Mouse (Mus musculus) testis, adult 2 months (tissue): ENCODE data around the gene Sypl2. TPM values are rescaled to one million over a fixed set of nuclear protein-coding genes. Genes with fewer than 3 reads are reported as not detected.
A peak's percentile ranks its signal among the peaks of the same experiment; 100 is the strongest.

Experiments used
- H3K27ac ChIP-seq: fragments of 200-500 bp; 2 replicates; pipeline ENCODE4 v1.5.1; 2012; ENCODE audit warnings: low read depth, low read length; ENCODE audit not compliant: control insufficient read depth, insufficient read depth
- H3K27me3 ChIP-seq: fragments of 200-500 bp; 2 replicates; pipeline ENCODE4 v1.6.1; 2012; ENCODE audit warnings: mild to moderate bottlenecking, low read length, moderate library complexity; ENCODE audit not compliant: control insufficient read depth, insufficient read depth
- H3K36me3 ChIP-seq: fragments of 200-500 bp; 2 replicates; pipeline ENCODE4 v1.6.1; 2012; ENCODE audit warnings: mild to moderate bottlenecking, low read length; ENCODE audit not compliant: control insufficient read depth, insufficient read depth
- H3K4me1 ChIP-seq: fragments of 200-500 bp; 2 replicates; pipeline ENCODE4 v1.6.1; 2012; ENCODE audit warnings: low read length; ENCODE audit not compliant: control insufficient read depth, insufficient read depth
- H3K4me3 ChIP-seq: fragments of 200-500 bp; 2 replicates; pipeline ENCODE4 v1.5.1; 2012; ENCODE audit warnings: low read depth, mild to moderate bottlenecking, low read length, moderate library complexity, mixed read lengths; ENCODE audit not compliant: control insufficient read depth
- CTCF ChIP-seq: fragments of 200-500 bp; IDR thresholded peaks from 2 replicates; pipeline ENCODE4 v1.5.1; 2012; ENCODE audit warnings: low read depth, mild to moderate bottlenecking, inconsistent platforms, low read length, moderate library complexity; ENCODE audit not compliant: control insufficient read depth, insufficient read depth, insufficient replicate concordance
- POLR2A ChIP-seq: fragments of 200-500 bp; IDR thresholded peaks from 2 replicates; pipeline ENCODE4 v1.6.1; 2012; ENCODE audit warnings: low read depth, mild to moderate bottlenecking, inconsistent platforms, low read length, moderate library complexity; ENCODE audit not compliant: control insufficient read depth
- polyA plus RNA-seq: library from polyadenylated mRNA; depleted of rRNA; stranded (reverse); fragments of >200 nt; gene quantifications from 2 replicates; pipeline ENCODE4 v1.2.3, GENCODE M21; 2012

Sypl2 gene
- polyA plus RNA-seq, 1 experiment: 0.59 TPM

GRCm38 (mm10) chr3:108185460-108186097, 40.9 kb downstream of the Sypl2 start:
- H3K4me3 ChIP-seq: peak overlapping the region; percentile 80
- H3K27ac ChIP-seq: no peak overlapping the region
- TF ChIP-seq CTCF (no peak), POLR2A (no peak)
- peaks cover 7% of the 10 kb centered on the region for H3K4me1 ChIP-seq
- H3K36me3 ChIP-seq: no peaks in the 10 kb centered on the region
- H3K27me3 ChIP-seq: no peaks in the 10 kb centered on the region

- no peaks in the 10 kb centered on the region for H3K27me3 ChIP-seq
- TF ChIP-seq CTCF (no peak), POLR2A (no peak)
- H3K4me1 ChIP-seq: peaks cover 7% of the 10 kb centered on the region
- no peak overlapping the region for H3K4me3 ChIP-seq
- H3K27ac ChIP-seq: no peak overlapping the region
- H3K36me3 ChIP-seq: no peaks in the 10 kb centered on the region
Observed at GRCm38 (mm10) chr3:108184742-108185141, 41.7 kb downstream of the Sypl2 start.

DNA sequence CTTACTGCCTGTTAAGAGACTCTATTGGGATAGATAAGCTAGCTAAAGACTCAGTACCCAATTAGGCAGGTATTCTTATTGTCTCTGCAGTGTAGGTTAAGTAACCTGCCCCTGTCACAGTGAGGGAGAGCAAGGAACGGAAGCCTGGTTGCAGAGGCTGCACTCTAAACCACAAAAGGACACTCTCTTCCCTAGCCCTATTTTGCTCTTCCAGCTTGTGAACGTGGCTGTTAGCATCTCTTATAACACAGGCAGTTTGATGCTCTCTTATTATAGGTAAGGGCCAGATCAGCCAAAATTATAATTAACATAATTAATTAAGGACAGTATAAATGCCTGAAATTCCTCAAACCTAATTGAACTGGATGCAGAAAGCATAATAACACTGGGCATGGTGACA, 45.9 kb downstream of the Sypl2 start:
- TF ChIP-seq CTCF: no peak
- TF ChIP-seq POLR2A: no peak
- Histone ChIP-seq H3K4me3 (no peak overlapping the region), H3K4me1 (no peaks in the 10 kb centered on the region; the same call in 1 of the 2 replicates), H3K27ac (no peak overlapping the region), H3K36me3 (no peaks in the 10 kb centered on the region), H3K27me3 (no peaks in the 10 kb centered on the region)

- H3K36me3 ChIP-seq: no peaks in the 10 kb centered on the region
- H3K27me3 ChIP-seq: no peaks in the 10 kb centered on the region
- TF ChIP-seq POLR2A (no peak), CTCF (no peak)
- no peak overlapping the region for H3K27ac ChIP-seq
- H3K4me1 ChIP-seq: peaks cover 3% of the 10 kb centered on the region; the same call in 1 of the 2 replicates
- H3K4me3 ChIP-seq: no peak overlapping the region
Observed at GRCm38 (mm10) chr3:108178756-108179715, 47.4 kb downstream of the Sypl2 start.

DNA sequence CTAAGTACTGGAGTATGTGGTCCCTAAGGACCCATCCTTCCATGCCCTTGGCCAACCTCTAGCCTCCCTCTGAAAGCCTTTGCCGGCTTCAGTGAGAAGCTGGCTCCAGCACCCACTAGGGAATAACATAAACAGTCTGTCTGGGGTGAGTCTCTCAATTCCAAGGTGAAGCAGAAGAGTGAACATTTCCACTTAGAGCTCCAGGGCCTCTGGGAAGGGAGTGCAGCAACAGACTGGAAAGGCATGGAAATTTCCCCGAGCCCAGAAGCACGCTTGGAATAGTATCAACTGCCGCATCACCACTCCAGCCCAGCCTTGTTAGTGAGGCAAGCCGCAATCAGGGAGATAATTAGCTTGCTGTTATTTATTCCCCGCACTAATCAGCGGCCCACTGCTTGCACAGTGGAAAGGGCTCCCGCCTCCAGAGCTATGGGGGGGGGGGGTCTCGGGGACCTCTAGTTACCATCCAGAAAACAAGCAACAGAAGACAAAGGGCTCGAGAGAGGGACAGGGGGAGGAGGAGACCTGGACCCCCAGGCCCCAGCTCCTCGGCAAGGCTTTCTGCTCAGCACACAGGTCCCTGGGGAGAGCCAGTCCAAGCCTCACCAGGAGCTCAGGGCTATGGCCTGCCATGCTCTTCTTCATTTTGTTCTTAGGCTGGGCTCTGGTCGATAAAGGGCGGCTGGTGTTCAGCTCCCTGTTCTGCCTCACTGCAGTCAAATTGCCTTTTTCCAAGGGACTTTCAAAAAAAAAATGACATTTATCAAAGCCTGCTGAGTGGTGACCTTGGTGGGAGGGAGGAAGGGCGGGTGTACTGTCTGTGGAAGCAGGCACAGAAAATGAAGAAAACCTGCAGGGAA, 51.5 kb downstream of the Sypl2 start:
- TF ChIP-seq POLR2A (no peak), CTCF (no peak)
- Histone ChIP-seq H3K27ac (no peak overlapping the region), H3K36me3 (no peaks in the 10 kb centered on the region), H3K4me3 (no peak overlapping the region), H3K27me3 (no peaks in the 10 kb centered on the region), H3K4me1 (peaks cover 3% of the 10 kb centered on the region; the same call in 1 of the 2 replicates)

- H3K27ac ChIP-seq: no peak overlapping the region
- H3K4me3 ChIP-seq: no peak overlapping the region
- H3K27me3 ChIP-seq: no peaks in the 10 kb centered on the region
- H3K4me1 ChIP-seq: peaks cover 12% of the 10 kb centered on the region
- no peaks in the 10 kb centered on the region for H3K36me3 ChIP-seq
- TF ChIP-seq CTCF: no peak
- TF ChIP-seq POLR2A: no peak
Observed at GRCm38 (mm10) chr3:108169199-108169598, 57.2 kb downstream of the Sypl2 start.

DNA sequence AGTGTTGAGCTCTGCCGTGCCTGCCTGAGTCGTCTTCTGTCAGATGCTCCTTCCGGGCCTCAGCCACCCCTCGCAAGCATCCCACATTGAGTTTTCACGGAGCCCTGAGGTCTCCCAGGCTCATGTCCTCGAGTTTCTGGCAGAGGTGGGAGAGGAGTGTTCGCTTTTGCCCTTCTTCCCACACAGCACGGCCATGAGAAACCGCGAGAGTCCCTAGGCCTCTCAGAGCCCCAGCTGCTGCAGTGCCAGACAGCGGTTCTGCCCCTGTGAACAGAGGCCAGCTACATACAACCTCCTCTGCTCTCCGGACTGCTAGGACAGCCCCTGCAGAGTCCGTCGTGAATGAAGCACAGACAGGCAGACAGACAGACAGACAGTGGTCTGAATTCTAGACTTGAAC, 58.9 kb downstream of the Sypl2 start:
- H3K36me3 ChIP-seq: no peaks in the 10 kb centered on the region
- TF ChIP-seq CTCF (no peak), POLR2A (no peak)
- H3K27me3 ChIP-seq: no peaks in the 10 kb centered on the region
- no peak overlapping the region for H3K4me3 ChIP-seq
- no peak overlapping the region for H3K27ac ChIP-seq
- peaks cover 14% of the 10 kb centered on the region for H3K4me1 ChIP-seq
